Mouse (Mus musculus) testis, adult 2 months (tissue): ENCODE results near the gene Clhc1. TPM values are rescaled to one million over a fixed set of nuclear protein-coding genes. Genes with fewer than 3 reads are reported as not detected.

Experiments
- H3K27ac ChIP-seq: fragments of 200-500 bp; 2 replicates; pipeline ENCODE4 v1.5.1; 2012; ENCODE audit warnings: low read depth, low read length; ENCODE audit not compliant: control insufficient read depth, insufficient read depth
- H3K27me3 ChIP-seq: fragments of 200-500 bp; 2 replicates; pipeline ENCODE4 v1.6.1; 2012; ENCODE audit warnings: mild to moderate bottlenecking, low read length, moderate library complexity; ENCODE audit not compliant: control insufficient read depth, insufficient read depth
- H3K36me3 ChIP-seq: fragments of 200-500 bp; 2 replicates; pipeline ENCODE4 v1.6.1; 2012; ENCODE audit warnings: mild to moderate bottlenecking, low read length; ENCODE audit not compliant: control insufficient read depth, insufficient read depth
- H3K4me1 ChIP-seq: fragments of 200-500 bp; 2 replicates; pipeline ENCODE4 v1.6.1; 2012; ENCODE audit warnings: low read length; ENCODE audit not compliant: control insufficient read depth, insufficient read depth
- H3K4me3 ChIP-seq: fragments of 200-500 bp; 2 replicates; pipeline ENCODE4 v1.5.1; 2012; ENCODE audit warnings: low read depth, mild to moderate bottlenecking, low read length, moderate library complexity, mixed read lengths; ENCODE audit not compliant: control insufficient read depth
- CTCF ChIP-seq: fragments of 200-500 bp; IDR thresholded peaks from 2 replicates; pipeline ENCODE4 v1.5.1; 2012; ENCODE audit warnings: low read depth, mild to moderate bottlenecking, inconsistent platforms, low read length, moderate library complexity; ENCODE audit not compliant: control insufficient read depth, insufficient read depth, insufficient replicate concordance
- POLR2A ChIP-seq: fragments of 200-500 bp; IDR thresholded peaks from 2 replicates; pipeline ENCODE4 v1.6.1; 2012; ENCODE audit warnings: low read depth, mild to moderate bottlenecking, inconsistent platforms, low read length, moderate library complexity; ENCODE audit not compliant: control insufficient read depth
- polyA plus RNA-seq: library from polyadenylated mRNA; depleted of rRNA; stranded (reverse); fragments of >200 nt; gene quantifications from 2 replicates; pipeline ENCODE4 v1.2.3, GENCODE M21; 2012; rRNA removed

Gene Clhc1
- 6.8 and 10.8 TPM in 2 replicates for polyA plus RNA-seq

DNA sequence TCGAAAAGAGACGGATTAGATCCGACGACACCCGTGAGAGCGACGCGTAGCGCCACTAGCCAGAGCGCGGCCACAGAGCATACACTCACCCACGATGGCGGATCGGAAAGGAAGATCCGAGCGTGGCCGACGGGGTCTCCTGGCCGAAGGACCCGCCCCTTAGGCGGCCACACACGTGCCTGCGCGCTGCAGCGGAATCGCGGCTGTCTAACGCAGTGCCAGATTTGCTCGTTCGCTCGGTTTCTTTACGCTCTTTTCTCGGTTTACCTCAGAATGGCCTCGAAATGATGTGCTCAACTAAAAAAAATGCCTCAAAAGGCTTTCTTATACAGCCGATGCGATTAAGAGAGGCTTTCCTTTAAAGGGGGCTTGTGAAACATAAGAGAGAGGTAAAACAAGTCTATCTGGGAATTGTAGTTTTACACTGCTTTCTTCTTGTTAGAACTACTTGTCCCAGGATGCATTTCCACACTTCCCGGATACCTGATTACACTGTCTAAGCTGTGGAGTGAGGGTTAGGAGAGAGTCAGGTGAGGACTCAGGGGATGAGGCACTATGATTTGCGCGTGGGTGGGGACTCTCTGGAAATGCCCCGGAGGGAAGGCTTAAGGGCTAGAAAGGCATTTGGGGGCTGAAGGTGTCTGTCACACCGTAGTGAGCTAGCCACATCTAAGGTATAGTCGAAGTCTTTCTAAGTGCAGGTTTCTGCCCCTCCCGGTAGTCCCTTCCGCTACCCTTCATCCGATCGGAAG is at the start of gene Clhc1, which contains the start of gene Rps27a:
Gene Clhc1 (plus strand): TSS at position 199 of the 752 bp plus-strand sequence.
Gene Rps27a (minus strand): TSS at position 358 of the 752 bp plus-strand sequence.
- no peaks in the 10 kb centered on the region for H3K36me3 ChIP-seq
- peak; percentile 96 for TF ChIP-seq POLR2A
- no peak for TF ChIP-seq CTCF
- no peaks in the 10 kb centered on the region for H3K4me1 ChIP-seq
- H3K27me3 ChIP-seq, result no peaks in the 10 kb centered on the region
- H3K27ac ChIP-seq, result peak within 1 kb of the TSS; percentile 92
- H3K4me3 ChIP-seq, result peak within 1 kb of the TSS; percentile 98

DNA sequence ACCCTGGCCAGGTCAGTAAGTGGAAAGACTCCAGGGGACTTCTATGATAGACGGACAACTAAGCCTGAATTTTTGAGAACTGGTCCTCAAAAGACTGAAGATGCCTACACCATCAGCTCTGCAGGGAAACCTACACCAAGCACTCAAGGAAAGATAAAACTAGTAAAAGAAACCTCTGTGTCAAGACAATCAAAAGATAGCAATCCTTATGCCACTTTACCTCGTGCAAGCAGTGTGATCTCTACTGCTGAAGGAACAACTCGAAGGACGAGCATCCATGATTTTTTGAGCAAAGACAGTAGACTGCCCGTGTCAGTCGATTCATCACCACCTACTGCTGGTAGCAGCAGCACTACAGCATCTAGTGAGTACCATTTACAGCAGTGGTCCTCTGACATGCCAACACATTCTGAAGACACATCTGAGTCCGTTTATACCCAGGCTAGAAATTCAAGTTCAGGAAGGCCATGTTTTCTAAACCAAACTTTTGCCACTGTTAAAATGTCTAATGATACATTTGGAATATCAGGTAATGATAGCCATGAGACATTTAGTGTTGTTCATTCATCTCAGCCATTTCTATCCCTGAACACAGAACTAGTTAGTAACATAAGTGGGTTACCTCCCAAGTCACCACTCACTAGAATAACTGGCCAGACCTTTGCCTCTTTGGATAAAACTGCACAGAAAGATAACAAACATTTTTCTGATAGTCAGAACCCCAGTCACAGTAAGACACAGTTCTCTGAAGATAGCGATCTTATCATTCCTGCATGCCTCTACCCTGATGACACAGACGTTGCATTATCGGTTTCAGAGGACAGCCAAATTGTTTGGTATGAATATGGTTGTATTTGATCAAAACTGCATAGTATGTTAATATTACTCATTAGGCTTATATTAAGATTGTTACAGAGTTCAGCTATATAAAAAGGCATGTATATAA is 43.5 kb upstream of the Clhc1 start:
- H3K4me1 ChIP-seq, result no peaks in the 10 kb centered on the region
- no peak overlapping the region for H3K27ac ChIP-seq
- no peak for TF ChIP-seq CTCF
- TF ChIP-seq POLR2A, result no peak
- H3K4me3 ChIP-seq, result no peak overlapping the region
- no peaks in the 10 kb centered on the region; the same call in 1 of the 2 replicates for H3K36me3 ChIP-seq
- no peaks in the 10 kb centered on the region for H3K27me3 ChIP-seq

DNA sequence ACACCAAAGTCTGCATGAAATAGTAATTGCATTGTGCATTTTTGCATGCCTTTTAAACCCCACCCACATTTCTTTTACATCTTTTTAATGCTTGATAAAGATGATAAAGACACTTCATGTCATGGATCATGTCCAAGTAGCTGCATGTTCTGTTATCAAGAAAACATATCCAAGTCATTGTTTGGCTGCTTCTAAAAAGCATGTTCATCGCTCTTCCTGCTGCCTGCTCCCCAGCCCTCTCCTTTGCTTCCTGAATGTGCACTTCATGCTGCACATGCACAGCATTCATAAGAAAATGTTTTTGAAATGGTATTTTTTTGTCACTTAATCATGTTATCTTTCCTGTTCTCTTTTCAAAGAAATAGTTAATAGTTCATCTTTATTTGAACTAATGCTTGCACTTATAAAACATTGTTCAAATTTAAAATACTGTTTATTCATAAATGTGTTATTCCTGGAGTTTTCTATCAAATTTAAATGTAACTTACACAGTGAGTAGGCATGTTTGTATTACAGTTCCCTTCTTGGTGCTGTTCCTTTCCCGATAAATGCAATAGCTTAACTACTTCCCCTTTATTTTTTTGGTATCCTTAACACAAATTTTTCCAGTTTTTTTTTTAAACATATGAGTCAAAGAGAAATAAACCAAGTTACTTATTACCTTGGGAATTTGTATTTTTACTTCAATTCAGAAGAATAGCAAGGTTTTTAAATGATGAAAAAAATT is 42.7 kb upstream of the Clhc1 start:
- TF ChIP-seq POLR2A (no peak), CTCF (no peak)
- no peaks in the 10 kb centered on the region for H3K4me1 ChIP-seq
- no peak overlapping the region for H3K4me3 ChIP-seq
- no peak overlapping the region for H3K27ac ChIP-seq
- H3K36me3 ChIP-seq, result no peaks in the 10 kb centered on the region; the same call in 1 of the 2 replicates
- no peaks in the 10 kb centered on the region for H3K27me3 ChIP-seq

DNA sequence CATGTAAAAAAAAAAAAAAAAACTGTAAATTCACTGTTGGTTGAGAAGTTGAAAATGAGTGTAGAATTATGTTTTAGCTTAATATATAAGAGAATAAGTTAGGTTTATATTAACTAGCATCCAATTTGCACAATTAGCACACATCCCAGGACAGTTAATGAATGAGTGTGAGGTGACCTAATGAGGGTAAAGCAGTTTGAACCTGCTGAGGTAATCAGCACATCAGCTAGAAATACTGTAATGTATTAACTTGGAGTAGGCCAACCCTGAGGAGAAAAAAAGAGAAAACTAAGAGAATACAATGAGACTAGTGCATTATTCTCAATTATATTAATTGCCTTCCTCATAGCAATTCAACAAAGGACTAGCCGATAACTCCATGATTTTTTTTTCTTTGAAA is 38.3 kb upstream of the Clhc1 start:
- Histone ChIP-seq H3K36me3 (no peaks in the 10 kb centered on the region), H3K27ac (no peak overlapping the region), H3K4me1 (no peaks in the 10 kb centered on the region), H3K4me3 (no peak overlapping the region), H3K27me3 (no peaks in the 10 kb centered on the region)
- no peak for TF ChIP-seq CTCF
- no peak for TF ChIP-seq POLR2A

DNA sequence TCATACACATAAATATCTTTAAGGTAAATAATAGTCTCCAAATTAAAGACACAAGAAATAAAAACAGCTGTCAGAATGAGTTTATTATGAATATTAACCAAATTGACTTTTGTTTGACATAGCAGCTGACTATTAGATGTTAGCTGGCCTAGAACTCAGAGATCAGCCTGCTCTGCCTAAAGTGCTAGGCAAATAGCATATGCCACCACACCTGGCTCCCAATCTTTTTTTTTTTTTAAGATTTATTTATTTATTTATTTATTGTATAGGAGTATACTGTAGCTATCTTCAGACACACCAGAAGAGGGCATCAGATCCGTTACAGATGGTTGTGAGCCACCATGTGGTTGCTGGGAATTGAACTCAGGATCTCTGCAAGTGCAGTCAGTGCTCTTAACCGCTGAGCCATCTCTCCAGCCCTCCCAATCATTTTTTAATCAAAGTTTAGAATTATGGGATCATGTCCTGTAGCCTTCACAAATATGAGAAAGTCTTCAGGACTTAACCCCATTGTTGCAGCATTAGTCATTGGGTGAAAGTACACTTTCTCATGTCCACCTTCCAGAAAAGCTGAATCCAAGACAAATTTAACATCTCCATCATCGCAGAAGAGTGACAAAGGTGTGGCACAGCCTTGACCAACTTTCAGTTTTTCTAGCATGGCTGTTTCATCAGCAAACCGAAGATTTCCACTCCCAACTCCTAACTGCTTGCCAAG is 34.8 kb upstream of the Clhc1 start:
- TF ChIP-seq CTCF (no peak), POLR2A (no peak)

DNA sequence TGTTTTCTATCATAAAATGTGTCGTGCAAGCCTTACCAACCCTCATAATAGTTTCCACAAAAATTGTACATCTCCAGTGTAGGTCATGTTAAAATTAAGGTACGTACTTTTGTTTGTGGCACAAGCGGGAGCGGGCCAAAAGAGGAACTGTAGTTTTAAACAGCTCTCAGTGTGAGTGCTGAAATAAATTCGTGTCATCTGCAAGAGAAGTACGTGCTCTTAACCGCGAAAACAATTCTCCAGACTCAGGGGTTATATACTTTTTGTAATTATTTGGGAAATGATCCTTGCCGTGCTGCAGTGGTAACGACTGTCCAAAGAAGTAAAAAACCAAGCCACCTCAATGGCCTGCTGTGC is 33.4 kb upstream of the Clhc1 start:
- peak overlapping the region; percentile 69 for H3K27ac ChIP-seq
- H3K27me3 ChIP-seq, result no peaks in the 10 kb centered on the region
- TF ChIP-seq CTCF (no peak), POLR2A (no peak)
- peak overlapping the region; percentile 88 for H3K4me3 ChIP-seq
- H3K4me1 ChIP-seq, result peaks cover 3% of the 10 kb centered on the region; the same call in 1 of the 2 replicates
- no peaks in the 10 kb centered on the region for H3K36me3 ChIP-seq

More for the DNA sequence above, 34.8 kb upstream of the Clhc1 start:
- Histone ChIP-seq H3K27ac (no peak overlapping the region), H3K36me3 (no peaks in the 10 kb centered on the region), H3K4me1 (peaks cover 3% of the 10 kb centered on the region; the same call in 1 of the 2 replicates), H3K4me3 (no peak overlapping the region), H3K27me3 (no peaks in the 10 kb centered on the region)
